Comparison of ENCODE assay signal across 14 mouse cellular contexts in genomic region chr15:92160855-92161162, GRCm38 (mm10).
DNase-seq lines count a peak whose midpoint lies in the region; ATAC-seq and TF ChIP-seq lines count a peak whose summit lies in the region.
"Had no signal": no experiment of that assay in that cellular context is flagged by ENCODE, and none has a peak within 500 bp of the region (broad histone marks: within the 10 kb centered on the region; RNA-seq: fewer than 3 reads in every experiment).

No protein-coding gene starts in this region.

- H3K27ac ChIP-seq in cortical plate, adult 2 months (ENCODE audit: insufficient read depth, low read length): peak overlapping the region; percentile 50
- H3K27ac ChIP-seq in hindbrain, embryonic 12.5 days: peak overlapping the region; percentile 79; the same call in 1 of the 2 replicates
- H3K27ac ChIP-seq in midbrain, embryonic 15.5 days: peak overlapping the region; percentile 89
- H3K27ac ChIP-seq: gastrocnemius, adult 2 months; limb, embryonic 10.5 days; macrophage had no signal

- H3K9me3 ChIP-seq in hindbrain, embryonic 12.5 days (replicated peaks): no peaks in the 10 kb centered on the region
- H3K9me3 ChIP-seq in midbrain, embryonic 15.5 days: no peaks in the 10 kb centered on the region
- H3K9me3 ChIP-seq: heart, embryonic 12.5 days; limb, embryonic 10.5 days had no signal

- H3K4me1 ChIP-seq in cortical plate, adult 2 months (ENCODE audit: control insufficient read depth, insufficient read depth, low read length): no peaks in the 10 kb centered on the region; the same call in 1 of the 2 replicates
- H3K4me1 ChIP-seq in hindbrain, embryonic 12.5 days: peaks cover 13% of the 10 kb centered on the region
- H3K4me1 ChIP-seq in midbrain, embryonic 15.5 days: peaks cover 11% of the 10 kb centered on the region
- H3K4me1 ChIP-seq: heart, embryonic 12.5 days; limb, embryonic 10.5 days had no signal

- peak; percentile 11; the same call in 1 of the 2 replicates for ATAC-seq in hindbrain, embryonic 12.5 days (ENCODE audit: low FRiP score)
- ATAC-seq in midbrain, embryonic 15.5 days (replicated peaks): no peak; the same call in 1 of the 2 replicates
- no peak for ATAC-seq in CD4-positive, CD25-positive, alpha-beta regulatory T cell, adult 4 months
- ATAC-seq: inflammation-experienced regulatory T-cells, adult 6 months had no signal

- 0 out of 2 replicates have a peak, but pooled peaks have one; percentile 21 for TF ChIP-seq POLR2A in cortical plate, adult 2 months (IDR thresholded peaks at IDR 0.05; ENCODE audit: extremely low read depth, insufficient read depth, low read length)

- no peaks in the 10 kb centered on the region for H3K36me3 ChIP-seq in hindbrain, embryonic 12.5 days
- H3K36me3 ChIP-seq in midbrain, embryonic 15.5 days (replicated peaks): no peaks in the 10 kb centered on the region
- H3K36me3 ChIP-seq: heart, embryonic 12.5 days; limb, embryonic 10.5 days had no signal

- TF ChIP-seq CTCF in cortical plate, adult 2 months (IDR thresholded peaks at IDR 0.05; ENCODE audit: extremely low read depth, insufficient read depth, low read length): no peak

- no peaks in the 10 kb centered on the region for H3K27me3 ChIP-seq in hindbrain, embryonic 12.5 days
- H3K27me3 ChIP-seq in midbrain, embryonic 15.5 days (replicated peaks): no peaks in the 10 kb centered on the region

- H3K9ac ChIP-seq in hindbrain, embryonic 12.5 days: no peak overlapping the region
- H3K9ac ChIP-seq in midbrain, embryonic 15.5 days: peak overlapping the region; percentile 46
- H3K9ac ChIP-seq: heart, embryonic 12.5 days had no signal

- 51% methylated on average over 10 of the region's 10 CpGs for WGBS in hindbrain, embryonic 12.5 days
- 26% methylated on average over 10 of the region's 10 CpGs for WGBS in midbrain, embryonic 15.5 days

- peak overlapping the region; percentile 60 for H3K4me3 ChIP-seq in cortical plate, adult 2 months (ENCODE audit: insufficient read depth, low read length)
- peak overlapping the region; percentile 31 for H3K4me3 ChIP-seq in hindbrain, embryonic 12.5 days
- H3K4me3 ChIP-seq in midbrain, embryonic 15.5 days: peak overlapping the region; percentile 43
- H3K4me3 ChIP-seq: gastrocnemius, adult 2 months; heart, embryonic 12.5 days; limb, embryonic 10.5 days had no signal

- DNase-seq in cerebellum, adult 18-20 months: peak; percentile 14 to 44
- no peak for DNase-seq in cerebellum, postnatal 4 days (ENCODE audit: low spot score in 2 of 2)
- no peak for DNase-seq in spleen, postnatal 36 days (ENCODE audit: low spot score in 2 of 2)
- no peak for DNase-seq in spleen, adult 18-20 months
- DNase-seq: gastrocnemius, adult 2 months; kidney, postnatal 25 days had no signal

- H3K4me2 ChIP-seq in hindbrain, embryonic 12.5 days (replicated peaks): peak overlapping the region; percentile 54
- H3K4me2 ChIP-seq in midbrain, embryonic 15.5 days: peak overlapping the region; percentile 57

Comparison
In these comparisons a context has a peak if more than half of its experiments do, and no peak if none do; other contexts are left out.
1. DNase-seq: peak in cerebellum, adult 18-20 months (2 of 2); none in cerebellum, postnatal 4 days (0 of 2), spleen, postnatal 36 days (0 of 2) and spleen, adult 18-20 months (0 of 2).
2. Peak in every context shown above with its lines, with median percentiles within 50 percentile points of each other: H3K27ac ChIP-seq and H3K4me3 ChIP-seq.